Mouse (Mus musculus) frontal cortex, postnatal 36 days (tissue): ENCODE measurements around the gene Hsd17b7.
"Not testable (repeated sequence)": the region's sequence is repeated elsewhere in the genome, so short reads cannot be mapped to it uniquely, and the experiment has no call there.

Source experiments
- DNase-seq, 2 experiments: peaks; one replicate each; pipeline ENCODE4 v3.0.0; 2022; ENCODE audit warnings: low spot score in 2 of 2

The Hsd17b7 gene

DNA sequence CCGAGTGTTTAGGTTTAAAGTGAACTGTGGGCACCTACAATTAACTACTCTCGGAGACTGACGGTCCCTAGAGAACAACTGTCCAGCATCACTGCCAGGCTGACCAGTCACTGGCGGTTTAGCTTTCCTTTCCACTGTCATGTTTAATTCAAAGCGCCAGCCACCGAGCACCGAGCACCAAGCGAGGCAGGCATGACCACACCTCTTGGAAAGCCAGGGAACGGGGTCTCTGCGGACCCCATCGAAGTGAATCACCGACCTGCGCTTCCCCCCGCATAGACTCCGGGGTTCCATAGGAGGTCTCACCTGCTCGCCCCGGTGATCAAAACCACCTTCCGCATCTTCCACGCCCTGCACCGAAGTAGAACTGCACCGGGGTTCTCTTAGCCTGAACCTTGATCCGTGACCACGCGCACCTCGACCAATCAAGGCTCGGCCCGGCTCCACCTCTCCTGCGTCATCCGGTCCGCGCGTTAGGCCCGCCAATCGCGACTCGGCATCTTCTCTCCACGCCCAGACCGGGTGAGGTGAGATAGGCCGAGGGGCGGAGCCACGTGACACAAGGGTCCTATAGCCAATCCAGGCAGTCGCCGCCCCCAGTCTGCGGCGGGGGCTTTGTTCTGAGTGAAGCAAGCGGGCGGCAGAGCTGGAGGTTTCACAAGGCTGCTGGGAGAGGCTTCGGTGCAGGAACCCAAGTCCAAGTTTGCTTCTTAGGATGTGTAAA, at the start of gene Hsd17b7:
Hsd17b7 (minus strand) TSS at position 450 of the 724 bp plus-strand sequence.
- DNase-seq = peak; percentile 99

DNA sequence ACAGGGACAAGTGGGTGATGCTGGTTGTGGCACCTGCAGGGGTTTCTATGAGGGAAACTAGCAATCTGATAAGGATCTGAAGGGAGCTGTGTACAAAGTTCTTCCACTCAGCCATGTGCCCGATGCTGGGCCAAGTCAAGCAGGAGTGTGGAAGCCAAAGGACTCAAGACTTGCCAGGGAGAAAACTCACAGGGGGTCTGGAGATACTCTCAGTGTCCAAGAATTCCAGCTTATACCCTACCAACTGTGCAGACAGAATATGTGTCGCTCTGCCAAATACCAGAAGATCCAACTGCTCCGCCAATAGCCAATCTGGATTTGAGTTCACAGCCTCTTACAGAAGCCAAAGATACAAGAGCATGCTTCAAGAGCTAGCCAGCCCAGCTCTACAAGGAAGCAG, 45.7 kb upstream of the Hsd17b7 start:
- no peak for DNase-seq

DNA sequence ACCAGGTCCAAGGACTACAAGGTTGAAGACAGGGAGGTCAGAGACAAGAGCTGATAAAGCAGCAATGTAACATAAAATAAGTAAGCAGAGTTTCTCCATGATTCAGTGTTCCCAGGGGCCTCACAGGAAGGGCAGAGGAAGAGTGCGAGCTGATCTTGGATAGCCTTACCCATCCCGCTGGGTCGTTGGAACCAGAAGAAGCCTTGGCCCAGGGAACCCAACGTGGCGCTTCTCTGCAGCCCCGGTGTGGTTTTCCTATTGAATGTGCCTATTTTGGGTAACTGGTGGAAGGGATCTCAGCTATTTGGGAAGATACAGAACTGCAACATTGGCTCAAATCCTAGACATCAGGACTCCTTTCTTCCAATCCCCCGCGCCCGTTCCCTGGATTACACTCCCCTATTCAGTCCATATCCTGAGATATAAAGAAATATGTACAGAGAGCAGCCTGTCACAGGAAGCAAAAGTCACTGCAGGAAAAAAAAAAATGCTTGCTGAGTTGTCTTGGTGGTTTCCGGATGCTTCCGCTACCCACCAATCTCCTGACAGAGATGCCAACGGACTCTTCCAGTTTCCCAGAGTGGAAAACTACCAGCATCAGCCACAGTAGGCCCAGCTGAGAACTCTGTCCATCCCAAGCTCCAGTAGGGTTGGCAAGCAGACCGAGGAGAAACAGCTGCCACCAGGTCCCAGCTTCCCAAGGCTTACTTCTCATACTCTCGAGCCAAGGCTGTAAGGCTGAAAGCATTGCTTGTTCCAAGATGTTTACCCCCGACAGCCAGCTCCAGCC, 41.9 kb upstream of the Hsd17b7 start:
- no peak for DNase-seq

DNA sequence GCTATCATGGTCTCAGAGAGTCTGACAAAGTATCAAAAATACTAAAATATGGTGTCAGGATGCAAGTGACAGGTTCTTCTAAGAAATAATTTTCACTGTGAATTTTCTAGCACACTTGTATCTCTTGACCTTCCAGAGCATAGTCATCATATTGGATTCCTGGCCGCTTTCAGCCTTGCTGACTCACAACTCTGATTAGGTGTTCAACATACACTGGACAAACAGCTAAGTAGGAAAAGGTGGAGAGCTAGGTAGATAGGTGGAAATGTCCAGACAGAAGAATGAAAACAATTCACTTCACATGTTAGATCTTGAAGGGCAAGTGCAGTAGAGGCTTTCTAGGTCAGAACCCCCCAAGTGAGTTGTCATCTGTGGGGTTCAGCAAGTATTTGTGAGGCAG, 40.3 kb upstream of the Hsd17b7 start:
- DNase-seq = no peak

DNA sequence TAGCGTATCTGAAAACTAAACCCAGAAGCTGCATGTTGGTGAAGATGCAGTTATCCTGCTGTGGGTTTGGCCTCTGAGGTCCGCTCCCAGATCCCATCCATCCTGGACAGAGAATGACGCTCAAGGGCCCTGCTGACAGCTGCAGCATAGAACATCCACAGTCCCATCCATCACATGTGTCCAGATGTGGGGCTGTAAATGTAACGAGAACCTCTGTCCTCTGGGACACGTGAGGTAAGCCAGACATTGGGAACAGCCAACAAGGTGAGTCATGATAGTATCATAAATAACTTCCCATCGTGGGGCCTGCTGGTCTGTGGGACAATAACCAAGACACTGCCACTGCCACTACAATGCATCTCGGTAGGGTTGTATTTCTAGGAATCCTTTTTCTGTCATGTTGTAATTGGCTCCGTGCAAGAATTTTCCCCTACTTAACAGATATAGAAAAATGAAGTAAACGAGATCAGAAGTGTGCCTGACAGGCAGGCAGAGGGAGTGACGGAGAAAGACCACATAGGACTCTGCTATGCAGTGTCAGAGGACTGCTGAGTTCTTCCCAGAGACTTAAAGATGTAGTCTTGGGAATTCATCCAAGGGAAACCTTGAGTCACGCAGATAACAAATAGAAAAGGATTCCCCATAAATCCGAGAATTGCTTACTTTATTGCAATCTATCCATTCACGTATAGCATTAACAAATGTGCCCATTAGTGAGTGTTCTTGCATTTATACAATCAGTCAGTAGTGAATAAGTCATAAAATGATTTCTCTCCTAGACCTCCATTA, 39.6 kb upstream of the Hsd17b7 start:
- DNase-seq = no peak

DNA sequence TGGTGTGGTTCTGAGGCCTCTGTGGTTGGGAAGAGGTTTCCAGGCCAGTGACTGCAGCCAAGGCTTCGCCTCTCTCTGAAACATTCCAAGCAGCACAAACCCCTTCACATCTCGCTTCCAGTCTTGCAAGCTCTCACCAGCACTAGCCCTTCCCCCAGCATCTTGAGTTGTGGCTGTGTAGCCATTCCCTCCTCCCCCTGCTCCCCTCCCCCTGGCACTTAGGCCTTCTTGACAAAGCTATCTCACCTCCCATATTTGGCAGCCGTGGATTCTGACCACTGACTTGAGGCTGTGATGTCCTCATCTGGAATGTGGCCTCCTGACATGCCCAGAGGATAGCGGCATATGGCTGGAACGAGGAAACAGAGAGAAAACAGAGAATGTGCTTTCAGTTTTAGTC, 37.5 kb upstream of the Hsd17b7 start:
- DNase-seq = no peak

DNA sequence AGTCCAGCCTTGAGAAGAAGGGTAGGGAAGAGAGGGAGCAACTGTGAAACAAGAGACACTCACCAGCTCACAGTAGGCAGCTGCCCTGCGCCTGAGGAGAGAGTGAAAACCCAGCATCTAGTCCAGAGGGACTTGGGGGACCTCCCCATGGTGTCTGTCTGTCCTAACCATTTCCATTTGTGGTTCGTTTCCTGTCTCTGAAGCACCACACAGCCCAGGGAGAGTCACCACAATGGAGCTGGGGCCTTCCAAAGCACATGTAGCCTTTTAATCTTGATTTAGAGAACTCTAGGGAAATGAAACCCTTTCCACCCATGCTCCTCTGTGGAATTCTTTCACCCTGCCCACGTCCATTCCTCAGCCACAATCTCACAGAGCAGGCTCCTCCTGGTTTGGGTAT, 36.3 kb upstream of the Hsd17b7 start:
- DNase-seq = no peak

DNA sequence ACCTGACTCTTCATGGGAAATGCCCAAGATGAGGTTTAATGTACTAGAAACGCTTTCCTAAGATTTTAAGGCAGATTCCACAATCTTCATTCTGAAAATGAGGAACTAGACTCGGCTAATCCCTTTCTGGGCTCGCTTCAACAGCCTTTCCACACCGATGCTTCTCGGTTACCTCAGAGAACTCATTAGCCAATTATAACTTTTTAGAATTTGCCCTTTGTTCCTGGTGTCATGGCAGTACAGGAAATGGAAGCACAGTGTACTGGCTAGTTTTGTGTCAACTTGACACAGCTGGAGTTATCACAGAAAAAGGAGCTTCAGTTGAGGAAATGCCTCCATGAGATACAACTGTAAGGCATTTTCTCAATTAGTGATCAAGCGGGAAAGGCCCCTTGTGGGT, 24.9 kb upstream of the Hsd17b7 start:
- DNase-seq = not testable (repeated sequence)

DNA sequence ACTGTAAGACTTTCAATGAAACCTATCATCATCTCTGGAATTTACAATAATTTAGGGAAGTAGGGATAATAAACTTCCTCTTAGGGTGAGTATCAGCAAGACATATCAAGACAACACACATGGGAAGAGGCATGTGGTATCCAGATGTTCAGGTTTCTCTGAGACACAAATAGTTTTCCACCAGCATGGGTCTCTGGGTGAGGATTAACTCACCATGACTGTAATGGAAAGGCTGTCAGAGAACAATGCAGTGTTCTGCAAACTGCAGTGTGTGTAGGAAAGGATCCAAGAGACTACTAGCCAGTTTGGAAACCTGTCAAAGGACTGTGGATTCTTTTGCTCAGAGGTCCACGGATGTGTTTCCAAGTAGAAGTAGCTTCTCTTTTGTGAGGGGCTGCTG, 17.1 kb upstream of the Hsd17b7 start:
- DNase-seq = no peak

DNA sequence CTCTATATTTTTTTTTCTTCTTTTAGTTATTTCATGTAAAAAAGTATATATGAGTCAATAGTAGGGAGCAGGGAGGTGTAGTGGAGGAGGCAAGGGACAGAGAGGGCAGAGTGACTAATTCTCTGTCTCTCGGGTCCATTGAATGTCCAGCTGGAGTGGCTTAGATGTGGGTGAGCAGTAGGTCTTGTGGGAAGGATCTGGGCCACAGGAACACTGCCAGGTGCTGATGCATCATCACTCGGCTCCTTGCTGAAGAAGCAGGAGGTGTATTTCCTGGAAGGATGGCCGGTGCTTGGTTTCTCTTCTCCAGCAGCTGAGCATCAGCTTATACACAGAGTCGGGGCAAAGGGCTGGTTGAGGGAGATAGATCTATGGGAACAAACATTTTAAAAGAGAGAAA, 8.6 kb upstream of the Hsd17b7 start:
- DNase-seq = no peak

DNA sequence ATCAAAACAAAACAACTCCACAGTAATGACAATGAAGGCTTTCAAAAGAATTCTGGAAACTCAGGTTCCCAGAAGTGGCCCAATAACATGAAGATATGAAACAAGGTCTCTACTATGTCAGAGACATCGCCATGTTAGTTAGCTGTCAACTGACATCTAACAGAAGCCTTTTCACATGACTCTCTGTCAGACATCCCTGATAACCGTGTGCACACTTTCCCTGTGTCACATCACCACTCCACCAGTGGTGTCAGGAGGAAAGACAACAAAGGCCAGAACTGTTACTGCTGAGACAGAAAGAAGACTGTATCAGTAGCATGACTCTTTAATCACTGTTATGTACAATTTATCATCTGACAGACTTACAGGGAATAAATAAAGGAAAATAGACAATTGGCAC, 3.0 kb upstream of the Hsd17b7 start:
- no peak for DNase-seq

DNA sequence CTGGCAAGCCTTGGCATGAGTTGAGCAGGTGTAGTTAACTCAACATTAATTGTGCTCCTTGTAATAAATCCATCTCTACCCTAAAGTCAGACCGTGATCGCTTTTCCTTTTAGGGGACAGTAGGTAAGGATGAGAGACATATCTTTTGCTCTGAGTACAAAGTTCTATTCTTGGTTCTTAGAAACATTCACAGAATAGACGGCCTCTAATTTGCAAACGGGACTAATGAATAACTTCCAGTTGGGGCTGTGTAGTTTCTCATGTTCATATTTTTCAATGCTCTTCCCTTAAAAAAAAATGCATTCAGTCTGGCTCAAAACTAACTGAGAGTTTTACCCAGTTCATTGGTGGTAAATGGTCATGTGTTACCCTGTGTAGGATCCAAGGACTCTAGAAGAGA, 1.9 kb upstream of the Hsd17b7 start:
- no peak for DNase-seq

DNA sequence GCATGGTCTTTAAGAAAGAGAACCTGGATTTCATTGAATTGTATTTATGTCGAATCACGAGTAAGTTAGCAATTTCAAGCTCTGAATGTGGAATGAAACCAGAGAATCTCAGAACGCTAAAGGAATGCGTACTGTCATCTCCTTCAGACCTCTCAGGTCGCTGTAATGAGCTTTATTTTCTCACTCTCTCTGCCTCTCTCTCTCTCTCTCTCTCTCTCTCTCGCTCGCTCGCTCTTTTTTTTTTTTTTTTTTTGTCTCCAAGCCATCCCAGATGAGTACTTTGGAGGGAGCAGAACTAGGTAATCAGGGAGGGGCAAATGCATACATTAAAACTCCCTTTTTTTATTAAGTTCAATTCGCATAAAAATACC, 460 bp upstream of the Hsd17b7 start:
- no peak for DNase-seq

DNA sequence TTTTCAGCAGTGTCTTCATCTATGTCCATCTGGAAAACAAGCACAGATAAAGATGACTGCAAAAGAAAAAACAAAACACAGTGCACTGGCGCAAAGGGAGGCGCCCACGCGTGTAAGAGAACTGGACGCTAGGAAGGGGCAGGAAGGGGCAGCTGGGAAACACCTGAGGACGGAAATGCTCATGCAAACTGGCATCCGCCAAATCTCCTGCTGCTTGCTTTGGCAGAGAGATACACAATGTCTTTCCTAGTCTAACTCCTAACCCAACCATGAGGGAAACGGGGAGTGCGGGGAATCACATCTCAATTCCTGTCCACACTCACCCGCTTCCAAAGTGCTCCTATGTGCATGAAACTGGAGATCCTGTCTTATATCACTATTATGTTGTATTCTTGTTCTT, 15.9 kb downstream of the Hsd17b7 start:
- no peak for DNase-seq

DNA sequence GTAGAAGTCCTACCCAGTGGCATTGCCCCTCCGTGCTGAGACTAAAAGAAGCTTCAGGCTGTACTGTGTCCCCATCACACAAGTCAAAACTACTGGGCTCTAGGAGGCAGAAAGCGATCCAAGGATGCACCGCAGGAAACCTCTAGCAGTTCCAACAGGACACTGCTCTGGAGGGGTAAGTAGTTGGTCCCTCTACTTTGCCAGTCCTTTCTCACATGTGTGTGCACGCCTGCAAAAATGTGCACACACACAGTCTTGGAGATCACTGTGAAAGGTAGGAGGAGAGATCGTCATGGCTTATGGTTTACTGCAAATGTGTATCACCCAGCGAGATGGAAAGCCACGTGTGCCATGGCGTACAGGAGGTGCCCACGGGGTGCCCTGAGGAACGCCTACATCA, 16.4 kb downstream of the Hsd17b7 start:
- no peak for DNase-seq

DNA sequence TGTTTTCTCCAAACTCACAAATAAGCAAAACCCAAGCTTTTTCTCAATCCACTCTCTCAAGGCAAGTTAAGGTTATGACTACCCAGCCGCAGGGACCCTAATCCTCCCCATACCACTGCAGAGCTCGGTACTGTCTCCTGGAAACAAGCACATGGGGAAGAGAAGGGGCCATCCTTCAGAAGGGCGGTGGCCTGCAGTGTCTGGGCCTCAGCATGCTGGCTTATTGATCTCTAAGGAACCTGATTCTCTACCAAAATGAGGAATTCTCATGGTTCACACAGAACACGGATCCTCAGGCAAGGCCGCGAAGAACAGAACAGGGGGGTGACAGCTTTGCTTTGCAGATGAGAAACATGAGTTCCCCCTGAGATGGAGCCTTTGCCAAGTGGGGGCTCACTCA, 17.5 kb downstream of the Hsd17b7 start:
- DNase-seq = no peak

DNA sequence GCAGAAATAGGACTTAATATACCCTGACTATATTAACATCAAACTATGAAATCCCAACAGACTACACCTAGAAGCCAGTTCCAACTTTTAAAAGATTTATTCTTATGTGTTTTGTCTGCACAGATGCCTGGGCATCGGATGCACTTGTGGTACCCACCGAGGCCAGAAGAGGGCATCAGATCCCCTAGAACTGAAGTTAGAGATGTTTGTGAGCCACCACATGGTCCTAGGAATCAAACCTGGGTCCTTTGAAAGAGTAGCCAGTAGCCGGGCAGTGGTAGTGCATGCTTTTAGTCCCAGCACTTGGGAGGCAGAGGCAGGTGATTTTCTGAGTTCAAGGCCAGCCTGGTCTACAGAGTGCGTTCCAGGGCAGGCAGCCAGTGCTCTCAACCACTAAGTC, 18.4 kb downstream of the Hsd17b7 start:
- DNase-seq = peak in 1 of 2 experiments; percentile 10

DNA sequence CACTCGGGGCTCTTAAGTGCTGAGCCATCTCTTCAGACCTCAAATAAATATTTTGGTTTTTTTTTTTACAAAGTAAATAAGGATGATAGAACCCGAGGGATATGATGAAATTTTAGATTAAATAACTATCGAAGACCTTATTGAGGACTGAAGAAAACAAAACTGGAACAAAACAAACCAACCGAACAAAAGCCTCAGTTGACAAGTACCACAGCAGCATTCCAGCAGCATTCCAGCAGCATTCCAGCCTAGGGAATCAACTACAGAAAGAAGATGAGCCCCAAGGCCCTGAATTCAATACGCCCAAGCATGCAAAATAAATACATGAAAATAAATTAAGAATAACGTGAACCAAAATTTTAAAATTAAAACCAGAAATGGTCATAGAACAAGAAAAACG, 19.1 kb downstream of the Hsd17b7 start:
- no peak for DNase-seq

DNA sequence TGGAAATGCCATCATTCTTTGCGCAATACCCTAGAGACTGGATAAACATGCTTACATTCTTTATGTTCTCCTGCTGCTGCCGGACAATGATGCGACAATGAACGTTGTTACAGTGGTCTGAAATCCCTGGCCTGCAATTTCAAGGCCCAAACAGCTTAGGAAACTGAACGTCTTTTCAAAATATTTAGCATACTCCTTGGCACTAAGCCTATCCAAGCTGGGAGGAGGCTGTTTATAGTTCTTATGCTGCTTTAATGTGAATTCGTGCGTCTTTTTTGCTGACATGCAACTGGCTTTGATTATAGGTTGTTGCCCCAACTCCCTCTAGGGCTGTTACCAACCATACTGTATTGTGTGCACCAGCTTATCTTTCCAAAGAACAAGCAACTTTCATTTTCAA, 20.2 kb downstream of the Hsd17b7 start:
- no peak for DNase-seq

DNA sequence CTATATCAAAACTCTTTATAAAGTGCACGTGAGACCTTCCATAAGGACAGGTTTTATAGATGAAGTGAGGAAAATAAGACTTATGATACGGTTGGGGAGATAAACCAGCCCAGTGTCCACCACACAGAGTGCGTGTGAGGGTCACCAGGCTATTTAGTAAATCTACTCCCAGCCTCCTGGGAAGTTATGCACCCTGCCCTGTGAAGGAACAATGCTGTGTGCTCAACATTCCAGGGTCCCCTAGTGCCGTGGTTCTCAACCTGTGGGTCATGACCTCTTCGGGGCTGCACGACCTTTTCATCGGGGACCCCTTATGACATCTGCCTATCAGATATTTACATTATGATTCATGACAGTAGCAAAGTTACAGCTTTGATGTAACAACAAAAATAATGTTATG, 20.8 kb downstream of the Hsd17b7 start:
- DNase-seq = no peak

DNA sequence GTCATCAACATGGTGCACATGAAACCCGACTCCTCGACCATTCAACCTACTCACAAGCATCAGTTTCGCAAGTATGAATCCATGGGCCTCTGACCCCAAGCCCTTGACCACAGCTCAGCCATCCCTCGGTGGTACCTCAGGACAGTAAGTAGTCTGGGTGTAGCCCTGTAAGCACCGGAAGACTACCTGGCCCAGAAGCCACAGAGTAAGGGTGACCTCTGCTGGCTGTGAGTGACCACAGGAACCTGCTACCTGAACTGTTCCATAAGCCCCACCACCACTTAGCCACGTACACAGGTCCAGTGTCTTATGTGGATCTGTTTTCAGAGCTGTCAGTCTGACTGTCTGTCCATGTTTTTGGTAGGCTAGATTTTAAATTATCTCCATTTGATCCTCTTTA, 21.4 kb downstream of the Hsd17b7 start:
- DNase-seq = no peak

DNA sequence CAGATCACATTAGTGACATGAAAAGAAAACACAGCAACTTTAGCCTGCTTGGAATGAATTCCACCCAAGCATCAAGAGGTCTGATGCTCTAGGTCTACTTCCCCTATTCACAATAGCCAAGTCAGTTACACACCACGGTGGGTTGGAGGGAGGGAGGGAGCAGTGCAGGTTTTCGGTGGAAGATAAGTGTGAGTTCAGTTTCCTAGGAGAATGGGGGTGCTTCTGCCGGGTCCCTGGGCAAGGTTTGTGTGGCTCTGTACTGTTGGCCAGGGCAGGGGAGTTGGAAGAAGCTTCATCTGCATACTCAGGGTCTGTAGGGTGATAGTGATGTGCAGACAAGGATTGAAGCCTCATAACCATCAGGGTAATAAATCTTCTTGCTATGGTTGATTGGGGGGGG, 23.0 kb downstream of the Hsd17b7 start:
- no peak for DNase-seq

DNA sequence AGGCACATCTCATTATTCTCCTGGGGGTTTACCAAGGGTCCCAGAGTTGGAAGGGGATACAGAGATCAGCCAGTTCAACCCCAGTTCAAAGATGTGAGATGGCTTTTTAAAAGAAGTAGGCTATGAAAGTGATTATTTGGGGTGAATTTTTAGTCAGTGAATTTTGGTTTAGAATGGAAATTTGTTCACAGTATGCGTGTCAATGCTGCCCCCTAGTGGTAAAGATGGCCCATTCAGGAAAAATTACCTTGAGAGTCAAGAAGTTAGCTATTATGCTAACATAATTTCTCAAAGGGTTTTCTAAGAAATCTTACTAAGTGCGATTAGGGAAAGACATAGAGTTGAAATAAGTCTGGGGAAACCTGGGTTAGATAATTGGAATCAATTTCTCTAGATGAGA, 29.7 kb downstream of the Hsd17b7 start:
- peak in 1 of 2 experiments; percentile 74 for DNase-seq
